Mouse (Mus musculus) myocyte (in vitro differentiated cells): ENCODE measurements around the gene Anxa4.

ENCODE experiments used
- POLR2A ChIP-seq: IDR thresholded peaks from one replicate; pipeline ENCODE4 v1.6.1; 2011; ENCODE audit warnings: low read depth, mild to moderate bottlenecking, control low read depth, moderate library complexity; ENCODE audit not compliant: insufficient read length
- TCF12 ChIP-seq: IDR thresholded peaks from one replicate; pipeline ENCODE4 v1.6.1; 2011; ENCODE audit warnings: mild to moderate bottlenecking, control low read depth; ENCODE audit not compliant: poor library complexity, insufficient read depth, severe bottlenecking

DNA sequence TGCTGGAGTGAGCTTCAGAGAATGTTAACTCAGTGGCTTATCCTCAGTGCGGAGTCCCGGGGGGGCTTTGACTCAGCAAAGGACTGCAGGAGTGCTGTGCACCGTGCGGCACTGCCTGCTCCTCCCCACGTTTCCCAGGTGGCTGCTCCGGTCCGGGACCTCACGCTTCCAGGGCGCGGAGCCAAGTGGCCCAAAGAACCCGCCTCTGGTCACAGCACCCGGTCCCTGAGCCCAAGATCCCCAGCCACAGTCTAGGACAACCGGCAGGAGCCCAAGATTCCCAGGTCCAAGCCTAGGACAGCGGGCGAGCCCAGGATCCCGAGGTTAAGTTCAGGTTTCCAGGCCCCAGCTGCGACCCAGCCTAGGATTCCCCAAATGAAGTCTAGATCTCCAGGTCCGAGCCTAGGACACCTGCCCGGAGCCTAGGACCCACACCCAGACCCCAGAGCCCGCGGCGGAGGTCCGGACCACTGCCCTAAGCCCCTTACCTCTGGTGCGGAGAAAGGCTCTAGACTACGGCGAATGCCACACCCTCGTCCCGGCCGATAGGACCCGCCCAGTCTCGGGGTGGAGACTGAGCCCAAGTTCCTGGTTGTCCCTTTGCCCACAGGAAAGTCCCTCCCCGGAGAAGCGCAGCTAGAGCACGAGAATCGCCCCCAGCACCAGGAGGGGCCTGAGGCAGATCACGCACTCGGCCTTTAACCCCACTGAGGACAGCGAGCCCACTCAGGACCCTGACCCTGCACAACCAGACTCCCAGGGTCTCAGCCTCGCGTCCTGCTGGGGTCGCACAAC is at the start of gene Anxa4:
- TF ChIP-seq POLR2A (peak; percentile 70), TCF12 (no peak)
